Mouse (Mus musculus) neural tube, embryonic 12.5 days (tissue): Measurements from ENCODE around the gene Tpst1. TPM values are rescaled to one million over a fixed set of nuclear protein-coding genes. Genes with fewer than 3 reads are reported as not detected.
A peak's percentile ranks its signal among the peaks of the same experiment; 100 is the strongest.

Experiments used
- ATAC-seq: fragments of 200-750 bp; cut with Nextera tagmentation; 2 replicates; pipeline ENCODE4 v1.8.0; 2017; ENCODE audit warnings: low read depth, mild to moderate bottlenecking, moderate TSS enrichment, moderate library complexity; ENCODE audit not compliant: low FRiP score
- H3K27ac ChIP-seq: fragments of 300-500 bp; sonication (generic); 2 replicates; pipeline ENCODE4 v1.5.1; 2016
- H3K27me3 ChIP-seq: fragments of 300-500 bp; sonication (generic); replicated peaks from 2 replicates; pipeline ENCODE4 v1.6.1; 2016; ENCODE audit warnings: mild to moderate bottlenecking
- H3K36me3 ChIP-seq: fragments of 300-500 bp; sonication (generic); 2 replicates; pipeline ENCODE4 v1.6.1; 2016; ENCODE audit warnings: mild to moderate bottlenecking
- H3K4me1 ChIP-seq: fragments of 300-500 bp; sonication (generic); 2 replicates; pipeline ENCODE4 v1.6.1; 2016
- H3K4me2 ChIP-seq: fragments of 300-500 bp; sonication (generic); replicated peaks from 2 replicates; pipeline ENCODE4 v1.6.1; 2016; ENCODE audit warnings: mild to moderate bottlenecking
- H3K4me3 ChIP-seq: fragments of 300-500 bp; sonication (generic); 2 replicates; pipeline ENCODE4 v1.5.1; 2016
- H3K9ac ChIP-seq: fragments of 300-500 bp; sonication (generic); 2 replicates; pipeline ENCODE4 v1.6.1; 2016; ENCODE audit warnings: mild to moderate bottlenecking
- H3K9me3 ChIP-seq: fragments of 300-500 bp; sonication (generic); 2 replicates; pipeline ENCODE4 v1.6.1; 2016; ENCODE audit warnings: mild to moderate bottlenecking
- WGBS: fragments of 180-500 bp; shearing (Covaris S2); methylation state at CpG from one replicate; pipeline ENCODE4 v1.1.7; 2016; 5-methylcytosine and 5-hydroxymethylcytosine counted together
- polyA plus RNA-seq: library from polyadenylated mRNA; unstranded; fragments of >200 nt; fragmentation: Nextera tagmentation; extraction: Ambion mirVana; gene quantifications from 2 replicates; pipeline ENCODE4 v1.2.1, GENCODE M21; 2016

Gene Tpst1
- polyA plus RNA-seq, 1 experiment from 2014 or later, result 58.4 TPM

GRCm38 (mm10) chr5:130080051-130080681, 7.0 kb downstream of the Tpst1 start:
- ATAC-seq, result no peak
- Histone ChIP-seq H3K4me2 (peak overlapping the region; percentile 77), H3K4me1 (peaks cover 8% of the 10 kb centered on the region; the same call in 1 of the 2 replicates), H3K27ac (no peak overlapping the region), H3K27me3 (no peaks in the 10 kb centered on the region), H3K9me3 (peaks cover 5% of the 10 kb centered on the region; the same call in 1 of the 2 replicates), H3K9ac (peak overlapping the region; percentile 86), H3K36me3 (peaks cover 11% of the 10 kb centered on the region; the same call in 1 of the 2 replicates), H3K4me3 (peak overlapping the region; percentile 74)
- WGBS, result 80% methylated on average over 16 of the region's 16 CpGs

DNA sequence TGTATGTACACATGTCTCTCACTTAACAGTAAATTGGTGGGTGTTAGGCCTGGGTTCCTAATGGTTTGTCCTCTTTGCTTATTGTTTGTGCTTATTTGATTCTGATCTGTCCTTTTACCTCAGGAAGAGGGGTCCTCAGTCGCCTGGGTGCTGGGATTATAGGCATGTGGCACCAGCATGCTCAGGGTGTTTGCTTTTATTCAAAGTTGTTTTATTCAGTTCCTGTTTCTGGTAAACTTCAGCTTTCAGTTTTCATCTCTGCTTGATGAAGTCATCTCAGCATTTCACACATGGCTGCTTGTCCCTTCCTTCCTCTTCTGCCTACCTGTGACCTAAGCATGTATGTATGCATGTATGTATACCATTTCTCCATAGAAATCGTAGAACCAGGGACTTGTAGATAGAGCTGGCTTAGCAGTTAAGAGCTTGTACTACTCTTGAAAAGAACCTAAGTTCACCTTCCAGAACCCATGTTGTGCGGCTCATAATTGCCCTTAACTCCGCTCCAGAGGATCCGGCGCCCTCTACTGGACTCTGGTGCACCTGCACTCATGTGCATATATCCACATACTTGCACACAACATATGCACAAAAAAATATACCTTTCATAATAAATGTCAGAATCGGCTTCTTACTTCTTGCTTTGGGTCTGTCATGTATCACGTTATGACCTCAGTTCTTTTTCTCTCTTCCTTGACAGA, 8.2 kb downstream of the Tpst1 start:
- H3K36me3 ChIP-seq, result peaks cover 14% of the 10 kb centered on the region; the same call in 1 of the 2 replicates
- peaks cover 5% of the 10 kb centered on the region; the same call in 1 of the 2 replicates for H3K9me3 ChIP-seq
- no peaks in the 10 kb centered on the region for H3K27me3 ChIP-seq
- H3K4me2 ChIP-seq, result no peak overlapping the region
- H3K9ac ChIP-seq, result no peak overlapping the region
- no peak overlapping the region for H3K27ac ChIP-seq
- 98% methylated on average over 8 of the region's 8 CpGs for WGBS
- H3K4me1 ChIP-seq, result peaks cover 8% of the 10 kb centered on the region; the same call in 1 of the 2 replicates
- no peak for ATAC-seq
- H3K4me3 ChIP-seq, result no peak overlapping the region

- Histone ChIP-seq H3K27me3 (no peaks in the 10 kb centered on the region), H3K9me3 (peaks cover 5% of the 10 kb centered on the region; the same call in 1 of the 2 replicates), H3K9ac (no peak overlapping the region), H3K27ac (no peak overlapping the region), H3K4me1 (peaks cover 8% of the 10 kb centered on the region; the same call in 1 of the 2 replicates), H3K36me3 (peaks cover 14% of the 10 kb centered on the region; the same call in 1 of the 2 replicates), H3K4me2 (no peak overlapping the region), H3K4me3 (no peak overlapping the region)
- ATAC-seq, result no peak
- 82% methylated on average over 4 of the region's 4 CpGs for WGBS
These were observed 9.3 kb downstream of the Tpst1 start for GRCm38 (mm10) chr5:130082431-130082830.

- Histone ChIP-seq H3K9ac (no peak overlapping the region), H3K36me3 (peaks cover 17% of the 10 kb centered on the region), H3K27me3 (no peaks in the 10 kb centered on the region), H3K27ac (no peak overlapping the region), H3K4me3 (no peak overlapping the region), H3K9me3 (peaks cover 5% of the 10 kb centered on the region; the same call in 1 of the 2 replicates), H3K4me2 (no peak overlapping the region), H3K4me1 (peaks cover 8% of the 10 kb centered on the region; the same call in 1 of the 2 replicates)
- no peak for ATAC-seq
- WGBS, result 91% methylated on average over 3 of the region's 3 CpGs
These were observed 11.1 kb downstream of the Tpst1 start for GRCm38 (mm10) chr5:130084271-130084670.

GRCm38 (mm10) chr5:130088008-130088407, 14.9 kb downstream of the Tpst1 start:
- ATAC-seq, result no peak
- Histone ChIP-seq H3K4me1 (no peaks in the 10 kb centered on the region), H3K36me3 (peaks cover 10% of the 10 kb centered on the region), H3K4me3 (no peak overlapping the region), H3K27ac (no peak overlapping the region), H3K27me3 (no peaks in the 10 kb centered on the region), H3K9ac (no peak overlapping the region), H3K4me2 (no peak overlapping the region), H3K9me3 (no peaks in the 10 kb centered on the region)
- 89% methylated on average over 7 of the region's 7 CpGs for WGBS

DNA sequence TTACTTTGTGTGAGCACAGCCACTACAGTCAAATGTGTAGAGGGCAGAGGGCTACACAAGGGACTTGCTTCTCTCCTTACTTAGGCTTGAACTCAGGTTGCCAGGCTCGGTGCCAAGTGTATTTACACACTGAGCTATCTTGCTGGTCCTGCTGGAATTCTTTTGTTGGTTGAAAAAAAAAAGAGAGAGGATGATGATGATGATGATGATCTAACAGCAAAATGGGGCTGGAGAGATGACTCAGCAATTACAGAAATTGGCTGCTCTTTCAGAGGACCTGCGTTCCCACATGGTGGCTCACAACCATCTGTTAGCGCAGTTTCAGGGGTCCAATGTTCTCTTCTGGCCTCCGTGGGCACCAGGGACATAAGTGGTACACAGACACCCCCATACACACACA, 15.5 kb downstream of the Tpst1 start:
- no peak overlapping the region for H3K9ac ChIP-seq
- ATAC-seq, result no peak
- H3K4me2 ChIP-seq, result no peak overlapping the region
- H3K27me3 ChIP-seq, result no peaks in the 10 kb centered on the region
- no peaks in the 10 kb centered on the region for H3K4me1 ChIP-seq
- H3K4me3 ChIP-seq, result no peak overlapping the region
- peaks cover 10% of the 10 kb centered on the region for H3K36me3 ChIP-seq
- no peak overlapping the region for H3K27ac ChIP-seq
- WGBS, result 91% methylated on average over 4 of the region's 4 CpGs
- H3K9me3 ChIP-seq, result no peaks in the 10 kb centered on the region

DNA sequence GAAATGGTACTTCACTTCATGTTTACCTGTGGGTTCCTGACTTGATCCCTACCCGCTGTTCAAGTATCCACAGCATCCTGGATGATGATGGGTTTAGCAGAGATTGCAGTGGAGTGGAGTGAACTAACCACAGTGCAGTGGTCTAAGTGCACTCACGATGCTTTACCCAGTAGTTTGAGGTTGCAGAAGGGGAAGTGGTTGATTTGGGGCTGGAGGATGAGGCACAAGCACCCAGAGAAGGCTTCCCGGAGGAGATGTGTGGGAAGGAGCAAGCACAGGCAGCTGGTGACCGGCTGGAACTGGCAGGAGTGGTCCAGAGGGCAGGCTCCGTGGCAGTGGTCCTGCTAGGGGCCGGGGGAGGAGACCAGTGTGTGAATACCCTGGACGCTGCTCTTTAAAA, 16.1 kb downstream of the Tpst1 start:
- 80% methylated on average over 7 of the region's 7 CpGs for WGBS
- no peak for ATAC-seq
- Histone ChIP-seq H3K4me3 (no peak overlapping the region), H3K27ac (no peak overlapping the region), H3K4me2 (no peak overlapping the region), H3K9me3 (no peaks in the 10 kb centered on the region), H3K27me3 (no peaks in the 10 kb centered on the region), H3K9ac (no peak overlapping the region), H3K36me3 (peaks cover 10% of the 10 kb centered on the region), H3K4me1 (no peaks in the 10 kb centered on the region)

- no peaks in the 10 kb centered on the region for H3K4me1 ChIP-seq
- no peak overlapping the region for H3K4me3 ChIP-seq
- H3K27ac ChIP-seq, result no peak overlapping the region
- H3K9ac ChIP-seq, result no peak overlapping the region
- no peaks in the 10 kb centered on the region for H3K9me3 ChIP-seq
- H3K27me3 ChIP-seq, result no peaks in the 10 kb centered on the region
- peaks cover 5% of the 10 kb centered on the region for H3K36me3 ChIP-seq
- 90% methylated on average over 18 of the region's 18 CpGs for WGBS
- H3K4me2 ChIP-seq, result no peak overlapping the region
- no peak for ATAC-seq
These were observed 16.7 kb downstream of the Tpst1 start for GRCm38 (mm10) chr5:130089626-130090393.

- ATAC-seq, result peak; percentile 58; the same call in 1 of the 2 replicates
- H3K9ac ChIP-seq, result no peak overlapping the region
- H3K27ac ChIP-seq, result no peak overlapping the region
- H3K36me3 ChIP-seq, result peaks cover 5% of the 10 kb centered on the region
- 59% methylated on average over 12 of the region's 12 CpGs for WGBS
- no peak overlapping the region for H3K4me2 ChIP-seq
- H3K4me1 ChIP-seq, result no peaks in the 10 kb centered on the region
- H3K9me3 ChIP-seq, result no peaks in the 10 kb centered on the region
- H3K4me3 ChIP-seq, result no peak overlapping the region
- no peaks in the 10 kb centered on the region for H3K27me3 ChIP-seq
These were observed 23.6 kb downstream of the Tpst1 start for GRCm38 (mm10) chr5:130096754-130097153.

- H3K27ac ChIP-seq, result no peak overlapping the region
- no peak overlapping the region for H3K4me2 ChIP-seq
- no peaks in the 10 kb centered on the region for H3K4me1 ChIP-seq
- H3K9me3 ChIP-seq, result no peaks in the 10 kb centered on the region
- H3K4me3 ChIP-seq, result no peak overlapping the region
- no peak for ATAC-seq
- H3K27me3 ChIP-seq, result no peaks in the 10 kb centered on the region
- 84% methylated on average over 2 of the region's 2 CpGs for WGBS
- H3K36me3 ChIP-seq, result peaks cover 14% of the 10 kb centered on the region
- H3K9ac ChIP-seq, result no peak overlapping the region
These were observed 24.7 kb downstream of the Tpst1 start for GRCm38 (mm10) chr5:130097837-130098236.

GRCm38 (mm10) chr5:130101724-130102123, 28.6 kb downstream of the Tpst1 start:
- no peak overlapping the region for H3K9ac ChIP-seq
- H3K36me3 ChIP-seq, result peaks cover 16% of the 10 kb centered on the region
- WGBS, result 97% methylated on average over 17 of the region's 17 CpGs
- no peak for ATAC-seq
- no peaks in the 10 kb centered on the region for H3K4me1 ChIP-seq
- no peaks in the 10 kb centered on the region for H3K9me3 ChIP-seq
- H3K4me3 ChIP-seq, result no peak overlapping the region
- H3K27me3 ChIP-seq, result no peaks in the 10 kb centered on the region
- H3K4me2 ChIP-seq, result no peak overlapping the region
- H3K27ac ChIP-seq, result no peak overlapping the region

- WGBS, result 92% methylated on average over 3 of the region's 3 CpGs
- ATAC-seq, result no peak
- Histone ChIP-seq H3K36me3 (peaks cover 8% of the 10 kb centered on the region), H3K4me3 (no peak overlapping the region), H3K9ac (no peak overlapping the region), H3K4me1 (no peaks in the 10 kb centered on the region), H3K27ac (no peak overlapping the region), H3K27me3 (no peaks in the 10 kb centered on the region), H3K9me3 (no peaks in the 10 kb centered on the region), H3K4me2 (no peak overlapping the region)
These were observed 36.2 kb downstream of the Tpst1 start for GRCm38 (mm10) chr5:130109348-130109747.
